Mouse (Mus musculus) kidney, postnatal 14 days (tissue): ENCODE data around the gene Mdga2.

ENCODE experiments used
- DNase-seq: peaks from one replicate; pipeline ENCODE4 v3.0.0; 2022; ENCODE audit warnings: mixed read lengths

Gene Mdga2

DNA sequence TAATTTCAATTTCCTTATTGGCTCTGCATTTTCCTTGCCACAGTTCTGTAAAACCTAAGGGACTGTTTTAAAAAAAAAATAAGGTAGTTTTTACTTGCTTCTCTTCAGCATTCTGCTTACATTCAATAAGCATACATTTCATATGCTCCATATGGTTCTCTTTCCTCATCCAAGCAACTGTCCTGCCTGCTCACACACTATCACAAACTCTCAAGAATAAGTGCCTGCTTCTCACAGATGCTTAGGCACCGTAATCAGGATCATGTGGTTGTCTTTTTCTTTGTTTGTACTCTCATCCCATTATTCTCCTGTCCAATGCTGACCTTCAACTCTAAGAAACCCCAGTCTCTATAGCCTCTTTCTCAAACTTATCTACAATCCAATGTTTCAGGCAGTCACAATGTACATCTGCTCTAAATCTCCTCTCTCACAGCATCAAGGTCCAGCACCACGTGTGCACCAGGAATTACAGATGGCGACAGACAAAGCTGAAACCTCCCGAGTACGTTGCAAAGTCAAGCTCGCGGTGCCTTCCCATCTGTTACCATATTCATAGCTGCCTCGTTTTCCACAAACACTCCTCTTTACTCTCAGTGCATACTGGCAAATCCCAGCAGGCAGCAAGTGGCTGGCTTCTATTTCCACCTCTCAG is 177.1 kb downstream of the Mdga2 start:
- DNase-seq: no peak

DNA sequence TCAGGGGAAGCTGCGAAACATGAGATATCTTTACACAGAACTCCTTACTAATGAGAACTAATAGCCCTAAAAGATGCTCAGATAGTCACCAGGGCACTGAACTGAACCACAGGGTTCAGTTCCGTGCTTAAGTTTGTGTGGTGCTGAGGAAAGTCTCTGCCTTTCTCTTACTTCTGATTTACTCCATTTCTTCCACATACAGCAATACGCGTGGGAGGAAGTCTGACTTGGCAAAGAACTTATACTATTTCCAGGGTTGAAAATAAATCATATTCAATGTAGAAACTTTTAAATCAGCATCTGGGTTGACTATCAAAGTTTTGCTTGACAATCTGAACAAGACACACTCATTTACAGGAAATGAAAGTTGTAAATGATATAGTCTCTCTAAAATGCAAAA is 180.5 kb downstream of the Mdga2 start:
- no peak for DNase-seq

DNA sequence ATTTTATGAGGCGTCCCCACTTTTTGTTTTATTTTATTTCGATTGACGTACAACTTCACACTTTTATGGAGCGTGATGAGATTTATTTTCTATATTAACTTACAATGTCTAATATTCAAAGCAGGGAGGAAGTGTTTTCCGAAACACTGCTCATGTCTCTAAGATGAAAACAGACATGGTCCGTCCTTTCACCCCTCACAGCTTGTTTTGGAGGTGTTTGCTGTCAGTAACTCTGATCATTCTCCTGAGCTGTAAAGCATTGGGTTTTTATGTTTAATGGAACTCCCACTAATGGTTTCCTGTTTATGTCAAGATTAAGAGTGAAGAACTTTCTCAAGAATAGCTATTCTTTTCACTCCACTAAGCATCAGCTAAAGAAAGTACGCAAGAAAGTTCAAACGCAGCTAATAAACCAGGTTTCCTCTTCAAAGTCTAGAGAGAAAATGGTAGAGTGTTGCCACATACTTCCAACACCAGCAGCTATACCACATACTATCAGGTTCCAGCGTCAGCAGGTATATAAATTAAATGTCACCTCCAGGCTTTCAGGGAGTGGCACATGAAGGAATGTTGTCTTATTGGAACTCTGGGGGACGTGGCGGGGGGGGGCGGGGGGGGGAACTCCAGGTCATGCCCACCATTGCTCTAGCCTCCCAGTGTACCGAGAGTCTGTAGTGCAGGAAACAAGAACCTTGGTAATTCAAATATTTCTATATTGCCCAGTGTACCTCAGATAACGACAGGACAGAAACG is 186.7 kb downstream of the Mdga2 start:
- no peak for DNase-seq

- no peak for DNase-seq
Observed at GRCm38 (mm10) chr12:67017192-67017591, 205.2 kb downstream of the Mdga2 start.

DNA sequence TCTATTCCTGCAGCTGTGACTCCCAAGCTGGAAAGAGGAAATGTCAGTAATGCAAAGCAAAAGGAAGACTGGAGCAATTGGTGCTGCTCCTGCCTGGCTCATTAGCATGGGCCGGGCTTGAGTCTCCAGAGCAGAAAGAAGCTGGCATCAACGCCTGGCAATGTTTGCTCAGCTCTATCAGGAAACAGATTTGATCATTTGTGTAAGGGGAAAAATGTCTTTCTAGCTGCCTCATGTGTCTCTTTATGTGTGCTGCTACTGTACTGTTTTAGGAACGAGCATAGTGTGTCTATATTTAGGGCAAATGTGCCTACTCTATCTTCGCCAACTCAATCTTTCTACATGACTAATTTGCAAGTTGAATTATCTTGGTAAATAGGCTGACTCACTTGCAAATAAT is 211.0 kb downstream of the Mdga2 start:
- no peak for DNase-seq

- DNase-seq: no peak
Observed at GRCm38 (mm10) chr12:67010318-67010717, 212.0 kb downstream of the Mdga2 start.

GRCm38 (mm10) chr12:67009191-67009590 is 213.2 kb downstream of the Mdga2 start:
- DNase-seq: no peak

DNA sequence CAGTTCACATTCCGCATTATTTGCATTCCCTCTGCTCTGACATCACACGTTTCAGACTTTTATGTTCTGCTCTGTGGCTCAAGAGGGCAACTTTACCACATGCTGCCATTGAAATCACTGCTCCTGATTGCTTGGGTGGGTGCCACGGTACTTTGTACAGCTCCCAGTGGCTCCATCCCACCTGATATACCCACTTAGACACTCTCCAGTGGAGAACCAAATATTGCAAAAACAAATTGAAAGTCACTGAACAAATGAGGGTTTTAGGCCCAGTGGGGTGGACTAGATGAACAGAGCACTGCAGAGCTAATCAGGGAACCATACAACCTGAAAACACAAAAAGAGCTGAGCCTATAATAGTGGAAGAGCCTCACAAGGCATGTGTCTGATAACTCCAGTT is 268.2 kb downstream of the Mdga2 start:
- no peak for DNase-seq

DNA sequence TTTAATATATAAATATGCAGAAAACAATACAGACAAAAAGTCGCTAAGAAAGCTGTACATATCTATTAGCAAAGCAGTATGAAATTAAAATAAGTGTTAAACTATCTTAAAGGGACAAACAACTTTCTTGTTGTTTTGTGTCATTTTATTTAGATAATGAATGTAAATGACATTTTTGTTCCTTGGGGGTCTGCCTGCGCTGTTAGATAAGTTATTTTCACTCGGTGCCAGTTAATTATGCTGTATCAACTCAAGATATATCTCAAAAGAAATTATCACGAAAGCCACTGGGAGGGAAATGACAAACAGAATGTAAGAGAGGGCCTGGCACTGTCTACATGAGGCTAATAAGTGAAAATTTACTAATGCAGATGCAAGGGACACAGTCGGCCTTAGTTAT is 306.6 kb downstream of the Mdga2 start:
- DNase-seq: no peak

DNA sequence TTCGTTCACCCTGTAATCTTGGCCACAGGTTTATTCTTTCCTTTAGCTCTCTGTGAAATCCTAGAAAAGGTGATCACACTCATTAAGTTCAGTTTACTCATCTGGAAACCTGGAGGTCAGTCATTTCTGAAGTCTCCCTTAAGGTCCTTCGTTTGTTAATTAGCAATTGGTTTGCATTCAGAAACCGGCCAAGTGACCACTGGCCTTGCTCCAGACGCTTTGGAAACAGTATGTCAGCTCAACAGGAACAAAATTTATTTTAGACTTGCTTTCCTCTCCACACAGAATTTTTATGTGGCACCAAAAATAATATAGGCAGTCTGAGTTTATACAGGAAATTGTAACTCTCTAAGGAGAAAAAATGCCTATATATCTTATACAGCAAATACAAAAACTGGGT is 323.0 kb downstream of the Mdga2 start:
- no peak for DNase-seq

DNA sequence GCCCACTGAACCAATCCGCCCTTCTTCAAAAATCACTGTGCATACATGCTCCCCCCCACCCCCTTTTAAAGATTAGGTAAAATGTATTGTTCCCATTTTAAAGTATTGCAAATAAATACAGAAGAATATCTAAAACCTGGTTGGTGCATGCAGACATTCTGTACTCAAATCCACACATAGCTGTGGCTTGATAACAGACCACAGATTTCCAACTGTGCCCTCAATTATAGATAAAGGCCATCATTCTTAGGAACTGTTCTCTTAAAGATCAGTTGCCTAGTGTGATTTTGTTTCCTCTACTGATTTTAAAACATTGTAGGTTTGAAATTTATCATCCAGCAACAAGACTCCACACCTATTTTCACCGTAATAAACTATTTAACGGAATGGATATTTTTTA is 325.6 kb downstream of the Mdga2 start:
- no peak for DNase-seq

DNA sequence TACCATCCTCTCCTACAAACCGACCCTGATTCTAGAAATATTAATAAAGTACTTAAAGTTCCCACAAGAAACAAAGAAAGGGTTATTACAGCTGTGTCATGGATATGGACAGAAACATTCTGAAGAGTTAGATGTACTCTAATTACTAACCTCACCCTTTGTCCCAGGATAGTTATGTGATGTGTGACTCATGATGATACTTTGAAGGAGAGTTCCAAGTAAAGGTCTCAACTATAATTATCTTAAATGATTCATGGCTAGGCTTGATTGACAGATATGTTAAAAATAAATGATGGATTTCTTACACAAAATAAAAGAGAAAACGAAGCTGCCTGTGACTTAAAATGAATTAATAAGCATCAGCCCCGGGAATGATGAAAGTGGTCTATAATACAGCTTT is 332.1 kb downstream of the Mdga2 start:
- no peak for DNase-seq

GRCm38 (mm10) chr12:66889276-66889675 is 333.1 kb downstream of the Mdga2 start:
- DNase-seq: no peak

- DNase-seq: no peak
Observed at GRCm38 (mm10) chr12:66888636-66889035, 333.7 kb downstream of the Mdga2 start.

- DNase-seq: peak; percentile 40
Observed at GRCm38 (mm10) chr12:66866199-66866598, 356.1 kb downstream of the Mdga2 start.

GRCm38 (mm10) chr12:66853167-66853566 is 369.2 kb downstream of the Mdga2 start:
- DNase-seq: peak; percentile 23

- DNase-seq: no peak
Observed at GRCm38 (mm10) chr12:66840336-66840735, 382.0 kb downstream of the Mdga2 start.

DNA sequence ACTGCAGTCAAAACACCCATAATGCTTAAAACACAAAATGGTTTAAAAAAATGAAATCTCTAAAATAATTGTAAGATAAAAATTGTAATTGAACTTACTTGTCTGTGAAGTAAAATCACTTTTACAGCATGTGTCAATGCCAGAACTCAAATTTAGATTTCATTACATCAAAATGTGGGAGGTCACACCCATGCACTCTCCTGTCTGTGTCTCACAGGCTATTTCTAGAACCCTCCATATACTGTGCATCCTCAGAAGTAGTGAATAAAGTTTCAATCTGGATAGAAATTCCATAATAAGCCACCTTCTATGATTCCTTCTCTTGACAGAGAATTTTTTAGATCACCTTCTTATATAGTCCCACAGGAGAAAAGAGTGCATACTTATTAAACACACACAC is 466.7 kb downstream of the Mdga2 start:
- DNase-seq: no peak

GRCm38 (mm10) chr12:66734536-66734935 is 487.8 kb downstream of the Mdga2 start:
- DNase-seq: no peak

- no peak for DNase-seq
Observed at GRCm38 (mm10) chr12:66724474-66724873, 497.9 kb downstream of the Mdga2 start.

GRCm38 (mm10) chr12:66708334-66708733 is 514.0 kb downstream of the Mdga2 start:
- DNase-seq: no peak

- DNase-seq: no peak
Observed at GRCm38 (mm10) chr12:66707431-66707830, 514.9 kb downstream of the Mdga2 start.

DNA sequence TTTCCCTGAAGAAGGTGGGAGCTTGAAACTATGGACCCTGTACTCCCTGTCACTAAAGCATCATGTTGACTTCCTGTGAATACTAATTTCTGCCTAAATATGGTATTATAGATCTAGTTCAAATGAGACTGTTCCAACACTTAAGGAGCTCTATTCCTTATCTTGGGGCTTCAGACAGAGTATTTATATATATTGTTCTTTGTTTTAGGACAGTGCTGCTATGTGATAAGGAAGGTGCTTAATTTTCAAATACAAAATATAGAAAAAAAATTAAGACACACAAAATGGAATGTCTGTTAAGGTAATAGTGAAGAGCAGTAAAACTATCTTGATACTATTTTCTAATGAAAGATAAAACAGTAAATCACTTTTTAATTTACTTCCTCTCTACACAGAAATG is 517.3 kb downstream of the Mdga2 start:
- no peak for DNase-seq

- DNase-seq: no peak
Observed at GRCm38 (mm10) chr12:66702781-66703180, 519.6 kb downstream of the Mdga2 start.

DNA sequence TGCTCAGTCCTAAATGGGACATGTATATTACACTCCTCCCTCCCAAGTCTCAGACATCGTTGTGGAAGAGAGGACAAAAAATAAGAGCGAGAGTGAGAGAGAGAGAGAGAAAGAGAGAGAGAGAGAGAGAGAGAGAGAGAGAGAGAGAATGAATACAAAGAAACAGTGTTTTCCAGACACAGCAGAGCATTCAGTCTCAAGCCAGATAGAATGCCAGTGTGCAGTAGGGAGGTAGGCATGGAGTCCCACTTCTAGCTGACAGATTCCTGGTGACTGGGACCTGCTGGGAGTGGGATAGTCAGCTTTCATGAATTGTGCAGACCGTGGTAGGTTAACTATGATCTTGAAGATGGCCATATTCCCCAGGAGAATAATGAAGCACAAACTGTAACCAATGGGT is 542.8 kb downstream of the Mdga2 start:
- no peak for DNase-seq
